ENCODE assay signal across 20 mouse cellular contexts in genomic region chr15:99469736-99470135, GRCm38 (mm10). TPM values are rescaled to one million over a fixed set of nuclear protein-coding genes. Genes with fewer than 3 reads are reported as not detected.
DNase-seq lines count a peak whose midpoint lies in the region; ATAC-seq and TF ChIP-seq lines count a peak whose summit lies in the region.
"Had no signal": no experiment of that assay in that cellular context is flagged by ENCODE, and none has a peak within 500 bp of the region (broad histone marks: within the 10 kb centered on the region; RNA-seq: fewer than 3 reads in every experiment).

No protein-coding gene starts in this region.

- peak overlapping the region; percentile 82 for H3K27ac ChIP-seq in gastrocnemius, adult 2 months
- H3K27ac ChIP-seq in hindbrain, embryonic 13.5 days: no peak overlapping the region
- no peak overlapping the region for H3K27ac ChIP-seq in hindbrain, embryonic 14.5 days
- H3K27ac ChIP-seq in midbrain, embryonic 11.5 days (ENCODE audit: low read depth, low read length): no peak overlapping the region
- H3K27ac ChIP-seq in midbrain, embryonic 10.5 days (replicated peaks): no peak overlapping the region
- H3K27ac ChIP-seq: embryonic facial prominence, embryonic 12.5 days; forebrain, embryonic 12.5 days; hindbrain, embryonic 12.5 days; limb, embryonic 10.5 days; liver, embryonic 15.5 days; lung, embryonic 15.5 days; neural tube, embryonic 13.5 days had no signal

- H3K4me3 ChIP-seq in gastrocnemius, adult 2 months: peak overlapping the region; percentile 63
- no peak overlapping the region for H3K4me3 ChIP-seq in hindbrain, embryonic 13.5 days
- H3K4me3 ChIP-seq in hindbrain, embryonic 14.5 days (replicated peaks; ENCODE audit: low read length): no peak overlapping the region
- no peak overlapping the region for H3K4me3 ChIP-seq in midbrain, embryonic 11.5 days (ENCODE audit: low read depth, low read length)
- H3K4me3 ChIP-seq in midbrain, embryonic 10.5 days: no peak overlapping the region
- H3K4me3 ChIP-seq: embryonic facial prominence, embryonic 12.5 days; forebrain, embryonic 12.5 days; hindbrain, embryonic 12.5 days; limb, embryonic 10.5 days; liver, embryonic 15.5 days; lung, embryonic 15.5 days; myocyte; neural tube, embryonic 13.5 days had no signal

- H3K4me2 ChIP-seq in hindbrain, embryonic 13.5 days: no peak overlapping the region
- H3K4me2 ChIP-seq in hindbrain, embryonic 14.5 days (replicated peaks): no peak overlapping the region
- H3K4me2 ChIP-seq in midbrain, embryonic 11.5 days: no peak overlapping the region
- H3K4me2 ChIP-seq: embryonic facial prominence, embryonic 12.5 days; forebrain, embryonic 12.5 days; hindbrain, embryonic 12.5 days; liver, embryonic 15.5 days; lung, embryonic 15.5 days; neural tube, embryonic 13.5 days had no signal

- WGBS in hindbrain, embryonic 13.5 days: 94% methylated on average over 4 of the region's 4 CpGs
- 90% methylated on average over 4 of the region's 4 CpGs for WGBS in hindbrain, embryonic 14.5 days
- 93% methylated on average over 4 of the region's 4 CpGs for WGBS in midbrain, embryonic 11.5 days
- WGBS in midbrain, embryonic 10.5 days: 92% methylated on average over 4 of the region's 4 CpGs

- no peak for TF ChIP-seq CTCF in gastrocnemius, adult 2 months (IDR thresholded peaks at IDR 0.05)

- H3K9ac ChIP-seq in hindbrain, embryonic 13.5 days: 0 out of 2 replicates have a peak overlapping the region, but pooled peaks have one; percentile 5
- no peak overlapping the region for H3K9ac ChIP-seq in hindbrain, embryonic 14.5 days
- H3K9ac ChIP-seq in midbrain, embryonic 11.5 days (ENCODE audit: low read length): no peak overlapping the region
- H3K9ac ChIP-seq: embryonic facial prominence, embryonic 12.5 days; forebrain, embryonic 12.5 days; hindbrain, embryonic 12.5 days; liver, embryonic 15.5 days; lung, embryonic 15.5 days; neural tube, embryonic 13.5 days had no signal

- H3K36me3 ChIP-seq in hindbrain, embryonic 13.5 days: peaks cover 18% of the 10 kb centered on the region
- no peaks in the 10 kb centered on the region for H3K36me3 ChIP-seq in hindbrain, embryonic 14.5 days (replicated peaks; ENCODE audit: control insufficient read depth, insufficient read depth)
- peaks cover 4% of the 10 kb centered on the region for H3K36me3 ChIP-seq in midbrain, embryonic 11.5 days (ENCODE audit: control insufficient read depth, insufficient read depth, low read length)
- H3K36me3 ChIP-seq in midbrain, embryonic 10.5 days: peaks cover 34% of the 10 kb centered on the region

- DNase-seq in cerebellum, adult 11-12 months: peak; percentile 37
- no peak for DNase-seq in cerebellum, postnatal 36 days
- no peak for DNase-seq in gastrocnemius, adult 2 months
- DNase-seq in gastrocnemius, postnatal 36 days: no peak
- no peak for DNase-seq in hindbrain, embryonic 14.5 days (ENCODE audit: low spot score)
- DNase-seq in midbrain, embryonic 11.5 days (ENCODE audit: low spot score, missing footprints): peak; percentile 74
- no peak for DNase-seq in midbrain, embryonic 10.5 days (ENCODE audit: low spot score)

- intact Hi-C loops in gastrocnemius, adult 2 months (cut with DNase I): loop anchor here (10.0 kb wide), 1 partner anchor 155 kb away; no protein-coding TSS in a partner anchor
- intact Hi-C loops in gastrocnemius, postnatal 36 days (cut with DNase I): loop anchor here (1.0 to 2.0 kb wide), 2 partner anchors 53 to 153 kb away; no protein-coding TSS in a partner anchor

- H3K4me1 ChIP-seq in hindbrain, embryonic 13.5 days (replicated peaks): peaks cover 23% of the 10 kb centered on the region
- peaks cover 5% of the 10 kb centered on the region for H3K4me1 ChIP-seq in hindbrain, embryonic 14.5 days (replicated peaks; ENCODE audit: control insufficient read depth, insufficient read depth, low read length)
- H3K4me1 ChIP-seq in midbrain, embryonic 11.5 days (ENCODE audit: control insufficient read depth, insufficient read depth, low read length): peaks cover 5% of the 10 kb centered on the region; the same call in 1 of the 2 replicates
- peaks cover 21% of the 10 kb centered on the region for H3K4me1 ChIP-seq in midbrain, embryonic 10.5 days

- no peaks in the 10 kb centered on the region for H3K27me3 ChIP-seq in hindbrain, embryonic 13.5 days
- H3K27me3 ChIP-seq in hindbrain, embryonic 14.5 days (ENCODE audit: control insufficient read depth, insufficient read depth, low read length): no peaks in the 10 kb centered on the region
- H3K27me3 ChIP-seq in midbrain, embryonic 11.5 days (ENCODE audit: control insufficient read depth, insufficient read depth, low read length): no peaks in the 10 kb centered on the region
- H3K27me3 ChIP-seq in midbrain, embryonic 10.5 days (ENCODE audit: low read depth, poor library complexity, severe bottlenecking): no peaks in the 10 kb centered on the region
- H3K27me3 ChIP-seq: embryonic facial prominence, embryonic 12.5 days; forebrain, embryonic 12.5 days; hindbrain, embryonic 12.5 days; liver, embryonic 15.5 days; lung, embryonic 15.5 days; neural tube, embryonic 13.5 days had no signal

- ATAC-seq in hindbrain, embryonic 13.5 days (ENCODE audit: low FRiP score): no peak
- no peak for ATAC-seq in hindbrain, embryonic 14.5 days (ENCODE audit: low FRiP score)
- no peak for ATAC-seq in midbrain, embryonic 11.5 days (ENCODE audit: low FRiP score)
- ATAC-seq: inflammation-experienced regulatory T-cells, adult 6 months; midbrain, embryonic 16.5 days had no signal

- no peaks in the 10 kb centered on the region for H3K9me3 ChIP-seq in hindbrain, embryonic 13.5 days
- H3K9me3 ChIP-seq in hindbrain, embryonic 14.5 days (ENCODE audit: control insufficient read depth, low read length): no peaks in the 10 kb centered on the region
- no peaks in the 10 kb centered on the region; the same call in 1 of the 2 replicates for H3K9me3 ChIP-seq in midbrain, embryonic 11.5 days (ENCODE audit: control insufficient read depth, low read length)
- H3K9me3 ChIP-seq in midbrain, embryonic 10.5 days (replicated peaks): no peaks in the 10 kb centered on the region; the same call in 1 of the 2 replicates
- H3K9me3 ChIP-seq: embryonic facial prominence, embryonic 12.5 days; forebrain, embryonic 12.5 days; hindbrain, embryonic 12.5 days; liver, embryonic 15.5 days; lung, embryonic 15.5 days; neural tube, embryonic 13.5 days had no signal

RNA-seq across cellular contexts. Expression of gene Bcdin3d, which starts 4.8 kb away (rescaled TPM):
- 1 to 10 TPM; 4.3 to 4.5 TPM for total RNA-seq in gastrocnemius, adult 2 months (2021)
- 1 to 10 TPM; 3.0 to 3.5 TPM for total RNA-seq in gastrocnemius, postnatal 36 days (2021)
- 22.6 and 23.4 TPM in 2 replicates for polyA plus RNA-seq in hindbrain, embryonic 13.5 days (2015; fragmentation: Nextera tagmentation; extraction: Ambion mirVana)
- 16.5 and 19.6 TPM in 2 replicates for polyA plus RNA-seq in hindbrain, embryonic 14.5 days (2014; fragmentation: Nextera tagmentation; extraction: Ambion mirVana)
- polyA plus RNA-seq in midbrain, embryonic 11.5 days (2014; fragmentation: Nextera tagmentation; extraction: Ambion mirVana): 19.5 and 19.7 TPM in 2 replicates
- polyA plus RNA-seq in midbrain, embryonic 10.5 days (2016; fragmentation: Nextera tagmentation; extraction: Ambion mirVana): 21.3 and 22.1 TPM in 2 replicates

RNA-seq across cellular contexts. Expression of gene Nckap5l, which starts 12.2 kb away (rescaled TPM):
- 1 to 10 TPM; 2.3 to 2.7 TPM for total RNA-seq in gastrocnemius, adult 2 months (2021)
- 1 to 10 TPM; 3.6 to 4.0 TPM for total RNA-seq in gastrocnemius, postnatal 36 days (2021)
- 12.3 and 13.6 TPM in 2 replicates for polyA plus RNA-seq in hindbrain, embryonic 13.5 days (2015; fragmentation: Nextera tagmentation; extraction: Ambion mirVana)
- 16.2 and 19.3 TPM in 2 replicates for polyA plus RNA-seq in hindbrain, embryonic 14.5 days (2014; fragmentation: Nextera tagmentation; extraction: Ambion mirVana)
- polyA plus RNA-seq in midbrain, embryonic 11.5 days (2014; fragmentation: Nextera tagmentation; extraction: Ambion mirVana): 8.0 and 9.4 TPM in 2 replicates
- polyA plus RNA-seq in midbrain, embryonic 10.5 days (2016; fragmentation: Nextera tagmentation; extraction: Ambion mirVana): 11.0 and 11.3 TPM in 2 replicates

RNA-seq across cellular contexts. Expression of gene Faim2, which starts 58.2 kb away (rescaled TPM):
- total RNA-seq in gastrocnemius, adult 2 months (2021): under 1 TPM in 1 of 2 experiments, not detected in 1; 0.75 TPM
- under 1 TPM; 0.05 to 0.26 TPM for total RNA-seq in gastrocnemius, postnatal 36 days (2021)
- 16.5 and 16.6 TPM in 2 replicates for polyA plus RNA-seq in hindbrain, embryonic 13.5 days (2015; fragmentation: Nextera tagmentation; extraction: Ambion mirVana)
- polyA plus RNA-seq in hindbrain, embryonic 14.5 days (2014; fragmentation: Nextera tagmentation; extraction: Ambion mirVana): 32.0 and 44.4 TPM in 2 replicates
- polyA plus RNA-seq in midbrain, embryonic 11.5 days (2014; fragmentation: Nextera tagmentation; extraction: Ambion mirVana): 0.81 and 1.1 TPM in 2 replicates
- 0.86 and 1.1 TPM in 2 replicates for polyA plus RNA-seq in midbrain, embryonic 10.5 days (2016; fragmentation: Nextera tagmentation; extraction: Ambion mirVana)
- total RNA-seq: granulocyte monocyte progenitor cell, adult 5-6 weeks; megakaryocyte-erythroid progenitor cell, adult 5-6 weeks had no signal
- polyA plus RNA-seq: limb, embryonic 10.5 days had no signal

Comparison
In these comparisons a context has a peak if more than half of its experiments do, and no peak if none do; other contexts are left out.
1. DNase-seq: peak in cerebellum, adult 11-12 months (single experiment) and midbrain, embryonic 11.5 days (single experiment); none in cerebellum, postnatal 36 days (0 of 2), gastrocnemius, adult 2 months (single experiment), gastrocnemius, postnatal 36 days (0 of 2), hindbrain, embryonic 14.5 days (single experiment) and midbrain, embryonic 10.5 days (single experiment).